Mouse (Mus musculus) CH12.LX (cell line): Measurements from ENCODE around the gene Vsig10.

Experiments
- CTCF ChIP-seq, 2 experiments: IDR thresholded peaks in 1 of 2; conservative IDR thresholded peaks in 1 of 2; 2 replicates each; pipeline ENCODE4 v1.5.1; 2011 to 2012; ENCODE audit warnings: low read depth in 2 of 2, low read length in 2 of 2, improper control_type of control experiment in 1 of 2, inconsistent platforms in 1 of 2, mild to moderate bottlenecking in 1 of 2, moderate library complexity in 1 of 2
- USF1 ChIP-seq: IDR thresholded peaks from 2 replicates; pipeline ENCODE4 v1.6.1; 2014; ENCODE audit warnings: low read depth, mild to moderate bottlenecking, inconsistent platforms, low read length, improper control_type of control experiment

DNA sequence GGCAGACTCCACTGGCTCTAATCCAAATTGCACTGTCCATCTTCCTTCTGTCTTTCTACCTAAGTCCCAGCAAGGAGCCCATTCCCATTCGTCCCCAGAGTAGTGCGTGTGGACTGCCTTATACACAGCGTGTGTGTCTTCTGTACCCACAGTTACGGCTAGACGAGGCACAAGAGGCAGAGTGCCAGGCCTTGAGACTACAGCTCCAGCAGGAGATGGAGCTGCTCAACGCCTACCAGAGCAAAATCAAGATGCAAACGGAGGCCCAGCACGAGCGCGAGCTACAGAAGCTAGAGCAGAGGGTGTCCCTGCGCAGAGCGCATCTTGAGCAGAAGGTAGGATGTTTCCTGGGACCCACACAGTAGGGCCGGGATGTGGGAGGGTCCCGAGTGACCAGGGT, 46.9 kb upstream of the Vsig10 start:
- no peak for TF ChIP-seq CTCF (conservative IDR thresholded peaks at IDR 0.05 in 1 of 2, IDR thresholded peaks at IDR 0.05 in 1 of 2; ENCODE audit: low read depth in 2 of 2, low read length in 2 of 2)
- no peak for TF ChIP-seq USF1
